Mouse (Mus musculus) left cerebral cortex, postnatal 10 days (tissue): ENCODE results near the gene Fitm2. TPM values are rescaled to one million over a fixed set of nuclear protein-coding genes. Genes with fewer than 3 reads are reported as not detected.
A peak's percentile ranks its signal among the peaks of the same experiment; 100 is the strongest.

ENCODE experiments used
- DNase-seq, 2 experiments: peaks; one replicate each; pipeline ENCODE4 v3.0.0; 2021 to 2022; ENCODE audit warnings: low spot score in 2 of 2, mixed read lengths in 1 of 2; ENCODE audit errors: extremely low spot score in 1 of 2
- intact Hi-C: fragments of 180-260 bp; cut with DNase I; formaldehyde crosslinking; loops from one replicate; pipeline ENCODE4 v1.15.1; 2025
- total RNA-seq, 2 experiments: library from RNA; stranded (reverse); gene quantifications; 2 replicates each; pipeline ENCODE4 v1.2.3; 2021

The Fitm2 gene
- total RNA-seq = 10 to 100 TPM; 17.0 to 18.9 TPM

DNA sequence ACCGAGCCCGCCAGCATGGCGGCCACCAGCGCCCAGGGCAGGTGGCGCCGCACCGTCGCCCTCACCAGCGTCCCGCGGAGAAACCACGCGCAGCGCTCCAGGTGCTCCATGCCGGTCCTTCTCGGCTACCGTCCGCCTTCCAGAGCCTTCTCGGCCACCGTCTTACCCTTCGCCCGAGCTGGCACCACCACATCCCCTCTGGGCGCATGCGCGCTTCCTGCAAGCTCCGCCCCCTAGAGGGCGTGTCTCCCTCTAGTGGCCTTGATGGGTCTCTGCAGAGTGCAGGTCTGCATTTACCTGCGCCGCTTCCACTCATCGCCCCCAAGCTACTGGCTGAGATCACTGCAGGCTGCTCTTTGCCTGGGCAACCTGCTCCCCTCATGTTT, at the start of gene Fitm2:
Gene Fitm2 (minus strand): TSS at position 164 of the 386 bp plus-strand sequence.
- DNase-seq = peak; percentile 95 to 96
- intact Hi-C loops = no loop called here

DNA sequence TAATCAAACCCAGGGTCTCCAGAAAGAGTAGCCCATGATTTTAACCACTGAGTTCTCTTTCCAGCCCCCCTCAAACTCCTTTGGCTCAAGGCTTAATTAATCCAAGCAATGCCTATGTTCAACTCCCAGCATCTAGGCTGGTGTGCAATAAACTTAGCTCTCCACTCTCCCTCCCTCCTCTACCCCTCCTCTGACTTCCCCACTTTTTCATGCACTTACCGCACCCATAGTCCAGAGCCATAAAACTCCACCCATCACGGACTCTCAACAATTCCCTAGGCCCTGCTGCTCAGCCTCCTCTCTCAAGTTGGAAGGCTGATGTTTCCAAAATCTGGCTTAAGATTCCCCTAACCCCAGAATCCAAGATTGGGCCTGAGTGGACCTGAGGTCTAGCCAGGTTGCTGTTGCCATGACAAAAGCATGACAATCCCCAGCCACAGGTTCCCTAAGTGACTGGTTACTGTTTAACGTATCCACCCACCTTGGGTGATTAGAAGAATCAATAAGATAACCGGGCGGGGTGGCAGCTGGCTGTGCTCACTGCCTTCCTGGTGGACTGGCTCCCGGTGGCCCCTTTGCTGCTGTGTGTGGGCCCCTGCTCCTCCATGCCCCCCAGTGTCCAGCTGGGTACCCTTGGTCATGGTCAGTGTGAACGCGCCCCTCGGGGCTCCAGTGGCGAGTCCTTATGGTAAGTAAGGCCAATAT, 34.0 kb upstream of the Fitm2 start, which contains the start of gene Hnf4a:
Gene Hnf4a (plus strand): TSS at position 509 of the 705 bp plus-strand sequence.
- DNase-seq = no peak
- intact Hi-C loops = no loop called here

DNA sequence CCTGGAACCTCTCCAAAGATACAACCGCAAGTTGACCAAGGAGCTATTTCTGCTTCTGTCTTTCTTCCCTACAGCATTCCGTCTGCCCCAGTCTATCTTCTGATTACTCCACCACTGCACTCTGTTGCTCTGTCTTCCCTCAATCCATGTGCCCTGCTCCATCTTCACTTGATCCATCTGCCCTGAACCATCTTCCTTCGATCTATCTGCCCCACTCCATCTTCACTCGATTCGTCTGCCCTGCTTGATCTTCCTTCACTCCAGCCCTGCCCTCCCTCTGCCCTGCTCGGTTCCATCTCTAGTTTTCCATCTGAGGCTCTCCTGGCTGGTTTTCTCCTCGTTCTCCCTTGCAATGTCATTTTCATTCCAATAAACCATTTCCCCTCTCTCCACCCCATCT, 30.8 kb upstream of the Fitm2 start:
- intact Hi-C loops = no loop called here
- no peak for DNase-seq

DNA sequence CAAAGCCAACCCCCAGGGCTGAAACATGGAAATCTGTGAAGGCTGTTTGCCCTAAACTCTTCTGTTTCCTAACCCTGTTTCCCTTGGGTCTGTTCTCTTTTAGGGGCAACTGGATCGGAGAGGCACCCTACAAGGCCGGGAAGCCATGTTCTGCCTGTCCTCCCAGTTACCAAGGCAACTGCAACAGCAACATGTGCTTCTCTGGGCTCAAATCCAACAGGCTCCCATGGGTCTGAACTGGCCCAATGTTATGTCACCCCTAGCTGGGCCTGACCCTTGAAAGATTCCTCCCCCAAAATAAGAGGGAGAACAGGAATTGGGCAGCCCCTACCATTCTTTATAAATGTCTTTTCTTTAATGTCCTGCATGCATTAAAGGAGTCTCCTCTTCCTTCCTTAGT, 29.8 kb upstream of the Fitm2 start:
- intact Hi-C loops = no loop called here
- DNase-seq = no peak

DNA sequence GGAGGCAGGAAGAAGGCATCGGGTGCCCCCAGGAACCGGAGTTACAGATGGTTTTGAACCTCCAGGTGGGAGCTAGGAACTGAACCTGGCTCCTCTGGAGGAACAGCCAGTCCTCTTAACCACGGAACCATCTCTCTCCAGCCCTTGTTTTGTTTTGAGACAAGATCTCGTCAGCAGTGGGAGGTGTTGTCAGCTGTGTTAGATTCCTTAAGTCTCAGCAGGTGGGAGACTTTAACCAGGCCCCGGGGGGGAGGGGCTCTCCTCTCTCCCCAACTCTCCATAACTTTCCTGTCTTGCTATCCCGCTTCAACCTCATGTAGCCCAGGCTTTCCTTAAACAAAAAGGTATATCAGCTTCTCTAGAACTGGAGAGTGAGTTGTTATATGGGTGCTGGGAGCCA, 22.0 kb upstream of the Fitm2 start:
- intact Hi-C loops = loop anchor here (10.0 kb wide), 1 partner anchor 140 kb away; no protein-coding TSS in a partner anchor
- no peak for DNase-seq

DNA sequence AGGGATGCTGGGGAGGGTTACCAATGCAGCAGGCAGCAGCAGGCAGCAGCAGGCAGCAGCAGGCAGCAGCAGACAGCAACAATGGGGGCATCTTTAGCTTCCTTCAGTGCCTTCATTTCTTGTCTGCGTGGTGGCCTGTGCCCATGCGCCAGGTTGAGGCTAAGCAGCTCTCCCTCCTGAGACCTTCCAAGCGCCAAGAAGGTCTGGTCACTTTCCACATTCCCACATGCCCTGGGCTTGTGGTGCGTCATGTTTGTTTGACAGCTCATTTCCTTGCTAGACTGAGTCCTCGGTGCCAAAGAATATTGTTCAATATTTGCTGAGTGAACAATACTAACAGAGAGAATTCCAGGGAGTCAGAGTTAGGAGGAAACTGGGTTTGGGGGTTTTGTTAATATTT, 21.5 kb upstream of the Fitm2 start:
- no peak for DNase-seq
- intact Hi-C loops = loop anchor here (10.0 kb wide), 1 partner anchor 139 kb away; no protein-coding TSS in a partner anchor

DNA sequence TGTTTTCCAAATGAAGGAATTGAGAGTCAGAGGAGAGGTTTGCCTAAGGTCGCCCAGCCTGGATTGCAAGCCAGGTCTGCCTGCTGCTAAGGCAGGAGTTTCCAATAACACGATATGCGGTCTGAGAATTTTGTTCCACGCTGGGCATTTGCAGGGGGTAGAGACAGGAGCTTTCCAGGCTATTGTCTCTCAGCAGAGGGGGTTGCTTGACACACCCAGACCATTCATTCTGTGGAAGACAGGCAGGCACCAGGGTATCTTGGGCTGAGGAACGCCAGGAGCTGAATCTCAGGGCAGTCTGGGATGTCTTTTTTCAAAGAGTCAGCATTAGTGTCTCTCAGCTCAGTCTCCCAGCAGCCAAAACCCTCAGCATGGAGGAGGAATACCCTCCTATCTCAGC, 20.6 kb upstream of the Fitm2 start:
- intact Hi-C loops = loop anchor here (10.0 kb wide), 1 partner anchor 138 kb away; no protein-coding TSS in a partner anchor
- DNase-seq = no peak

DNA sequence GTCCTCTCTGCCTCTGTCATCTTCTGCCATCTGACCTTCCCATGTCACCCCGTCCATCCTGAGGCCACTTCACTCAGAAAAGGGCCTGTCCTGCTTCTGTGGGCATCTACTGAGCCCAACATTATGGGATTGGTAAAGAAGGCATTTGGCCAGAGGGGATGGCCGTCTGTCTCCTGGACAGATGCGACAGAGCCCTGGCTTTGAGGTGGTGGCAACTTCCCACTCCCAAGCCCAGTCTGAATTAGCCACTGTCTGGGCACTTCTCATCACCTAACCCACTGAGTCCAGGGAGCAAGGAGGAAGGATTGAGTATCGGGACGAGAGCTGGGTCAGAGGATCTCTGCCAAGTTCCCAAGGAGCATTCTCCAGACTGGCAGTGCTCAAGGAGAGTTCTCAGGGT, 19.6 kb upstream of the Fitm2 start, which contains the start of gene R3hdml:
Gene R3hdml (plus strand): TSS at position 301 of the 400 bp plus-strand sequence.
- intact Hi-C loops = loop anchor here (10.0 kb wide), 1 partner anchor 137 kb away; no protein-coding TSS in a partner anchor
- DNase-seq = no peak

DNA sequence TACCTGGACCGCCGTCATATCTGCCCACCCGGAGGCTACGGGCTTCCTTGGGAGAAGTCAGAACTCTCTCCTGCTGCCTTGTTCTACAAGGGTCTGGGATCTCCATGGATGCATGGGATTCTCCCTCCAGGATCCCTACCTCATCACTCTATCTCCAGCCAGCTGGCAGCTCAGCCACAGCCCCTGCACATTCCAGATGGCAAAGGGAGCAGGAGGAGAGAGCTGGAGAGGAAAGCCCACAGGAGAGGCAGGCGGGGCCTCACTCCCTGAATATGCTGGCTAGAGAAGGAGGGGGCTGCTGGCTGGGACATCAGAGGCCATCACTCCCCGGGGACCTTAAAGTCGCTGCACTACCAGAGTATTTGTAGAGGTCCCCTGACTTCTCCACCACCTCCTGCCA, 18.9 kb upstream of the Fitm2 start:
- intact Hi-C loops = loop anchor here (10.0 kb wide), 1 partner anchor 137 kb away; no protein-coding TSS in a partner anchor
- peak in 1 of 2 experiments; percentile 37 for DNase-seq

- intact Hi-C loops = loop anchor here (10.0 kb wide), 1 partner anchor 136 kb away; no protein-coding TSS in a partner anchor
- no peak for DNase-seq
Observed at GRCm38 (mm10) chr2:163490656-163491055, 18.2 kb upstream of the Fitm2 start.

DNA sequence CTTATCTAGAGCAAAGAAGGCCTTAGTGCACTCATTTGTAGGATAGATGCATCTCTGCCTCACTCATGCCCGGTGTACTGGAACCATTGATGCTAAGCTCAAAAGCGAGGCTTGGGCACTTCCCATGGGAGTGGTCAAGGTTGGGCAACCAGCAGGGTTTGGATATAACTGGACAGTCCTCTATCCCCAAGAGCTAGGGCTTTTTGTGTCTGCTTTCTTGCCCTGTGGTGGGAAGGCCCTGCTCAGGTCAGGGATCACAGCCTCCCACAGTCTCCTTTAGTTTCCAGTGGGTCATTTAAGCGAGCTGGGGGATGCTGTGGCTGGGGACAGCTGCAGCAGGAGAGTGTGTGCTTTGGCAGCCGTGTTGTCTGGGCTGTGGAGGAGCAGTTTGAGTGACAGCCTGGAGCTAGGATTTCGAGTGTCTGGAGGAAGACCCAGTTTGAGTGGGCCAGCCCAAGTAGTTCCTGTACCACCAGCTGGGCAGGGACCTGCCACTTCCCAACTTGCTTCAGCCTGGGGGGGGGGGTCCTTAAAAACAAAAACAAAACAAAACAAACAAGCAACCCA, 17.4 kb upstream of the Fitm2 start:
- DNase-seq = no peak
- intact Hi-C loops = loop anchor here (10.0 kb wide), 1 partner anchor 135 kb away; no protein-coding TSS in a partner anchor

- intact Hi-C loops = no loop called here
- DNase-seq = no peak
Observed at GRCm38 (mm10) chr2:163487360-163487759, 14.9 kb upstream of the Fitm2 start.

DNA sequence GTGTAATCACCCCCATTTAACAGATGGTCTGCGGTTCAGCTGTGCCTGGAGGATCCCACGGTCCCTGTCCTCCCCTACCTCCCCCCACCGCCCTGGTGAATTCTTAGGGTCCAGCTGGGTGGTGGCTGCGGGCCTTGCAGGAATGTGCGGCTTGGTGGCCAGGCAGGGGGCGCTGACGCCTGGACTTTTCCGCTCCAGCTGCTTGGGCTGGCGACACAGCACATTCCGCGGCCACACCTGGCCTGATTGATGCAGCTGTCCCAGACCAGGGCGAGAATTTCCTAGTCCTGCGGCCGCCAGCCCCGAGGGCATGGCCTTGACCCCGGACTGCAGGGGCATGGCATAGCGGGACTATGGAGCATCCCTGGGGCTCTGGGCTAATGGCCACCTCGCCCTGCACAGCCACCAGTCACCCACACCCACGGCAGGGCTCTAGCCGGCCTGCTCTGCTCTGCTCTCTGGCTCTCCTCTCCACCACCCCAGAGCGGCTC, 9.2 kb upstream of the Fitm2 start:
- DNase-seq = peak in 1 of 2 experiments; percentile 50

DNA sequence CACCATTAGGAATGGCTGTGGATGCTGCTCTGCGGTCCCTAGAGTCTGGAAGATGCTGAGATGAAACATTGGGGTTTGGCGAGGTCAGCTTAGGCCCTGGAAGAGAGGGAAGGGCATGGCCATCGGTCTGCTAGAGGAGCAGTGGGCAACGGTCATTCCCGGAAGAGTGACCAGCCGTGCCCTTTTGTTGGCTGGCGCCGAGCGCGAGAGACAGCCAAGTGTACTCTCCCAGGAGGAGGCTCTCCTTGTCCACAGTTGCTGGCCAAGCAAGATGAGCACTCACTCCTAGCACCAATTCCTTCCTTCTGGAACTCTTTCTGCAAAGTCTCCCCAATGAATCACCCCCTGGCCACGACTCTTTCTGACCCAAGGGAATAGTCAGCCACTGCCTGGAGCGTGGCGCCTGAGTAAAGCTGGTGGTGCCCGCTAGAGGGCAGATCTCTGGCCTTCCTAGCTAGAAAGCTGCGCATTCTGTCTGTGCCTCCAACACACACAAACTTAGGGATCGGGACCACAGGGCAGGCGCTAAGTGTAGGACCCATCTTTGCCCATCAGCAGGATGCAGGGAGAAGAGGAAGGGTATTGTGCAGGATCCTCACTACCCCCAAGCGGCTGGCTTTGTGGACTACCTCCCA, 7.9 kb upstream of the Fitm2 start:
- DNase-seq = no peak
- intact Hi-C loops = no loop called here

More for the DNA sequence above, 9.2 kb upstream of the Fitm2 start:
- intact Hi-C loops = no loop called here

DNA sequence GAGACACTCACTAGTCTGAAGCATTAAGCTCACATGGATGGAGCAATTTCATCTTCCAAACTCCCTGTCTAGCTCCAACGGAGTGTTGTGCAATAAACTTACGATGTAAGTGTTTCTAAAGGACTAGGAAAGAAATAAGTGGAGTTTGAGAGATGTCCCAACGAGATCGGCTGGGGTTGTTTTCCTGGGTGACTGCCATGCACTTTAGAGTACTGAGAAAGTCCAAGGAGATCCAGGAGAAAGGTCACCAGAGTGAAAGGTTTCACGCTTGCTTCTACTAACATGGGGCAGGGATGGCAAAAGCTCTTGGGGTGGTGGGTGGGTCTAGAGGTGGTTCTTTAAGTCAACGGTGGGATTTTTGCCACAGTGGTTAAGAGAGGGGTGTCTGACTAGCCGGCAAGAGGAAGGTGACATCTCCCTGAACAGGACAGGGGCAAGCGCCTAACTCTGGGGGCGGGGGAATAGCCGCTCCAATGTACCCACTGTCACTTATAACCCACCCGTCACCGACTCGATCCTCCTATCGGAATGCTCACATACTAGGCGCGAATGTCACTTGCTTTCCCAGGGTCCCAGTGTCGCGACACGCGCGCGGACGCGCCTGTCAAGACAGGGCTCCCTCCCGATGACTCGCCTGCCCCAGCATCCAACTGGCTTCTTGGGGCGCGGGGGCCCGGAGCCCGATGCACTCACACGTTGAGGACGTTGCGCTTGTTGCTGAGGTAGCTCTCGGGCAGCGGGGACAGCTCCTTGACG, 541 bp downstream of the Fitm2 start:
- intact Hi-C loops = no loop called here

DNA sequence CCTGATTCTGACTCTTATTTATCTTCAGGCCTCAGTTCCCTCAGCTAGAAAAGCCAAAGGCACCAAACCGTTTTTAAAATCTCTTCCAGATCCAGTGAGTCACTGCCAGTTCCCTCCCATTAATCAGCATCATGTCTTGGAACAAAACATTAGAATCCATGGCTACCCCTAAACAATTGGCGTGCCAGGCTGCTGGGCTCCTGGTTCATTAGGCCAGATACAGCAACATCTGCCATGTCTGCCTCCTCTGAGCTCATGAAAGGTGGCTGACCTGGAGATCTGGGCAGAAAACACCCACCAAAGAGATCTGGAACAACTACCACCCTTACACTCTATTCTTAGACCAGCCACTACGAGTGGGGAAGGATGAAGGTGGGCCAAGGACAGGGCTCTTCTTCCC, 1.3 kb downstream of the Fitm2 start:
- DNase-seq = no peak
- intact Hi-C loops = no loop called here

More for the DNA sequence above, 541 bp downstream of the Fitm2 start:
- no peak for DNase-seq

GRCm38 (mm10) chr2:163469711-163470110, 2.7 kb downstream of the Fitm2 start:
- intact Hi-C loops = no loop called here
- no peak for DNase-seq

DNA sequence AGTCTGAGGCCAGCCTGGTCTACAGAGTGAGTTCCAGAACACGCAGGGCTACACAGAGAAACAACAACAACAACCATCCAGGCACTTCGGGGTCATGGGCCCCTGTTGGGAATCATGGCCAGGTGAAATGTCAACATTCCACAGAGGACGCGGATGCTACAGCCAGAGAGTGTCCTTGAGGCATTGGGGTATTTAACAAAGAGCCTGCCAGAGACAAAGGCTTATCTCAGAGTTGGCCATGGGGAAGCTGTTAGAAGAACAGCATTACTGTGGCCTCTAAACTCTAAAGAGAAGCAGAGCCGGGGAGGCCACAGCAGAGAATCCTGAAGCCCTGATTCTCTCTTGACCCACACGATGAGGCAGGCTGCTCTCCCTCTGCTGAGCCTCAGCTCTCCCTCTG, 3.6 kb downstream of the Fitm2 start:
- no peak for DNase-seq
- intact Hi-C loops = no loop called here

GRCm38 (mm10) chr2:163467585-163467984, 4.8 kb downstream of the Fitm2 start:
- intact Hi-C loops = no loop called here
- no peak for DNase-seq
